ENCODE assay signal across 19 mouse cellular contexts in genomic region chr2:29368730-29369129, GRCm38 (mm10). TPM values are rescaled to one million over a fixed set of nuclear protein-coding genes. Genes with fewer than 3 reads are reported as not detected.
DNase-seq lines count a peak whose midpoint lies in the region; ATAC-seq and TF ChIP-seq lines count a peak whose summit lies in the region.
"Had no signal": no experiment of that assay in that cellular context is flagged by ENCODE, and none has a peak within 500 bp of the region (broad histone marks: within the 10 kb centered on the region; RNA-seq: fewer than 3 reads in every experiment).

No protein-coding gene starts in this region.

- H3K4me3 ChIP-seq in forebrain, embryonic 13.5 days: no peak overlapping the region
- H3K4me3 ChIP-seq in forebrain, embryonic 12.5 days (replicated peaks): no peak overlapping the region
- no peak overlapping the region for H3K4me3 ChIP-seq in kidney, postnatal 0 days (replicated peaks; ENCODE audit: low read depth, low read length)
- H3K4me3 ChIP-seq: embryonic facial prominence, embryonic 13.5 days; liver, embryonic 15.5 days; myocyte had no signal

- H3K9me3 ChIP-seq in forebrain, embryonic 13.5 days (replicated peaks): no peaks in the 10 kb centered on the region
- no peaks in the 10 kb centered on the region for H3K9me3 ChIP-seq in forebrain, embryonic 12.5 days
- H3K9me3 ChIP-seq in kidney, postnatal 0 days (replicated peaks; ENCODE audit: low read length): no peaks in the 10 kb centered on the region
- H3K9me3 ChIP-seq: embryonic facial prominence, embryonic 13.5 days; liver, embryonic 15.5 days had no signal

- H3K27ac ChIP-seq in forebrain, embryonic 13.5 days: 0 out of 2 replicates have a peak overlapping the region, but pooled peaks have one; percentile 3
- no peak overlapping the region for H3K27ac ChIP-seq in forebrain, embryonic 12.5 days
- no peak overlapping the region for H3K27ac ChIP-seq in kidney, postnatal 0 days
- H3K27ac ChIP-seq: embryonic facial prominence, embryonic 13.5 days; liver, embryonic 15.5 days had no signal

- H3K27me3 ChIP-seq in forebrain, embryonic 13.5 days: no peaks in the 10 kb centered on the region
- H3K27me3 ChIP-seq in forebrain, embryonic 12.5 days: no peaks in the 10 kb centered on the region
- H3K27me3 ChIP-seq in kidney, postnatal 0 days (ENCODE audit: insufficient read depth, low read length): no peaks in the 10 kb centered on the region
- H3K27me3 ChIP-seq: embryonic facial prominence, embryonic 13.5 days; liver, embryonic 15.5 days had no signal

- peaks cover 25% of the 10 kb centered on the region for H3K4me1 ChIP-seq in forebrain, embryonic 13.5 days
- peaks cover 9% of the 10 kb centered on the region for H3K4me1 ChIP-seq in forebrain, embryonic 12.5 days
- no peaks in the 10 kb centered on the region for H3K4me1 ChIP-seq in kidney, postnatal 0 days (replicated peaks; ENCODE audit: insufficient read depth, low read length)
- H3K4me1 ChIP-seq: embryonic facial prominence, embryonic 13.5 days; liver, embryonic 15.5 days had no signal

- no peak overlapping the region; the same call in 1 of the 2 replicates for H3K9ac ChIP-seq in forebrain, embryonic 13.5 days
- no peak overlapping the region for H3K9ac ChIP-seq in forebrain, embryonic 12.5 days
- H3K9ac ChIP-seq in kidney, postnatal 0 days (ENCODE audit: low read depth, low read length): no peak overlapping the region
- H3K9ac ChIP-seq: embryonic facial prominence, embryonic 13.5 days; liver, embryonic 15.5 days had no signal

- no peak overlapping the region for H3K4me2 ChIP-seq in forebrain, embryonic 13.5 days
- H3K4me2 ChIP-seq in forebrain, embryonic 12.5 days: no peak overlapping the region
- no peak overlapping the region for H3K4me2 ChIP-seq in kidney, postnatal 0 days (ENCODE audit: low read length)
- H3K4me2 ChIP-seq: embryonic facial prominence, embryonic 13.5 days; liver, embryonic 15.5 days had no signal

- peak; percentile 74 for DNase-seq in kidney, postnatal 0 days (ENCODE audit: low spot score)
- DNase-seq in kidney, postnatal 10 days: no peak
- DNase-seq in R1 (ENCODE audit: low read depth, low spot score): peak; percentile 33
- DNase-seq in lung, postnatal 25 days (ENCODE audit: low spot score): peak; percentile 21
- DNase-seq in adrenal gland, adult 18-20 months (ENCODE audit: low spot score in 2 of 2): no peak
- no peak for DNase-seq in retina, postnatal 1 day
- DNase-seq: adrenal gland, postnatal 10 days; cerebellum, adult 18-20 months; cerebellum, postnatal 36 days; gastrocnemius, postnatal 10 days; kidney, postnatal 25 days; layer of hippocampus, adult 9-11 months; right cerebral cortex, adult 18-20 months; thymus, adult 18-20 months had no signal

- ATAC-seq in forebrain, embryonic 13.5 days: no peak
- ATAC-seq in forebrain, embryonic 12.5 days (ENCODE audit: low FRiP score): no peak
- peak; percentile 21; the same call in 1 of the 2 replicates for ATAC-seq in kidney, postnatal 0 days (replicated peaks; ENCODE audit: low FRiP score, low read depth)

- 45% methylated on average over 5 of the region's 5 CpGs for WGBS in forebrain, embryonic 13.5 days
- WGBS in forebrain, embryonic 12.5 days: 54% methylated on average over 5 of the region's 5 CpGs
- WGBS in kidney, postnatal 0 days: 14% methylated on average over 5 of the region's 5 CpGs

- 0 out of 2 replicates have a peak, but pooled peaks cover 3% of the 10 kb centered on the region for H3K36me3 ChIP-seq in forebrain, embryonic 13.5 days (ENCODE audit: poor library complexity, severe bottlenecking)
- H3K36me3 ChIP-seq in forebrain, embryonic 12.5 days (replicated peaks): no peaks in the 10 kb centered on the region
- no peaks in the 10 kb centered on the region for H3K36me3 ChIP-seq in kidney, postnatal 0 days (ENCODE audit: insufficient read depth, low read length)
- H3K36me3 ChIP-seq: embryonic facial prominence, embryonic 13.5 days; liver, embryonic 15.5 days had no signal

- TF ChIP-seq CTCF in kidney, postnatal 0 days (IDR thresholded peaks at IDR 0.05; ENCODE audit: low read depth): no peak

RNA-seq across cellular contexts. Expression of gene Med27, which starts 22.1 kb away (rescaled TPM):
- 98.0 and 100 TPM in 2 replicates for polyA plus RNA-seq in forebrain, embryonic 13.5 days (2015; fragmentation: Nextera tagmentation; extraction: Ambion mirVana)
- 68.9 and 77.0 TPM in 2 replicates for polyA plus RNA-seq in forebrain, embryonic 12.5 days (2016; fragmentation: Nextera tagmentation; extraction: Ambion mirVana)
- 38.1 and 42.3 TPM in 2 replicates for polyA plus RNA-seq in kidney, postnatal 0 days (2015; fragmentation: Nextera tagmentation; extraction: Ambion mirVana)
- total RNA-seq in adrenal gland, adult 18-20 months (2021): 10 to 100 TPM; 26.5 to 28.2 TPM

Comparison
In these comparisons a context has a peak if more than half of its experiments do, and no peak if none do; other contexts are left out.
1. DNase-seq: peak in kidney, postnatal 0 days (single experiment), R1 (single experiment) and lung, postnatal 25 days (single experiment); none in kidney, postnatal 10 days (single experiment), adrenal gland, adult 18-20 months (0 of 2) and retina, postnatal 1 day (single experiment).